Mouse (Mus musculus): ENCODE data around the gene Camta1.
A peak's percentile ranks its signal among the peaks of the same experiment; 100 is the strongest.

The Camta1 gene

GRCm38 (mm10) chr4:151520103-151520502 is 341.6 kb downstream of the Camta1 start:
- DNase-seq (ENCODE audit: low spot score): no peak

- no peak for DNase-seq (ENCODE audit: low spot score)
Measured at GRCm38 (mm10) chr4:151519011-151519410, 342.7 kb downstream of the Camta1 start.

DNA sequence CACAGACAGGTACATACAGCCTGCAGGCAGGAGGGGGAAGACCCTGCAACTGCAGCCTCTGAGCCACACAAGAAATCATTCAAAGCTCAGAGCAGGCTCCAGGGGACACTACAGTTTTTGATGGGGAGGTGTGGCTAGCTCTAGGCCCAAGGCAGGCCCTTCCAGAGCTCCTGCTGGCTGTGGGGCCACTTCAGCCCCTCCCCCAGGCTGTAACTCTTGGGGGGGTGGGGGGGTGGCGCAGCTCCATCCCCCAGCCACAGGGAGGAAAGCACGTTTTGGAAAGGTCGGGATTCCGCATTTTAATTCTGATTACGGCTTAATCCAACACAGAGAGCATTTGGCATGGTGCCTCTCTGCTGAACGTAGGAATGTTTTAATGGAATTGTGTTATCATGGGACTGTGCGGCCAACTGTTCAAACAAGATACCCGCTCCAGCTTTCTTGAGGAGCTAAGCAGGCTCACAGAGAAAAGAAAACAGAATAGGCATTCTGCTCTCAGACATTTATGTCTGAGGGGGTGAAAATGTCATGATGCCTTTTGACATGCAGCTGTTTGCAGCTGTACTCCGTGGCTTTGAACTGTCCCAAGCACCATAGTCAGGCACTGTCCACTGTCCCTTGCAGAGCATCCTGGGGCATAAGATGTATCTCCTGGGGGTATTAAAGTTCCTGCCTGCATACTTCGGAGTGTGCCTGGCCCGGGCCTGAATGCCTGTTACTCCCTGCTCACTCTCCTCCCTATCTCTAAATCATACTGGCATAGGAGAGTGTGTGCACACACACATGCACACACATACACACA is 344.5 kb downstream of the Camta1 start:
- peak; percentile 11 for DNase-seq (ENCODE audit: low spot score)

GRCm38 (mm10) chr4:151515316-151515715 is 346.4 kb downstream of the Camta1 start:
- no peak for DNase-seq (ENCODE audit: low spot score)

DNA sequence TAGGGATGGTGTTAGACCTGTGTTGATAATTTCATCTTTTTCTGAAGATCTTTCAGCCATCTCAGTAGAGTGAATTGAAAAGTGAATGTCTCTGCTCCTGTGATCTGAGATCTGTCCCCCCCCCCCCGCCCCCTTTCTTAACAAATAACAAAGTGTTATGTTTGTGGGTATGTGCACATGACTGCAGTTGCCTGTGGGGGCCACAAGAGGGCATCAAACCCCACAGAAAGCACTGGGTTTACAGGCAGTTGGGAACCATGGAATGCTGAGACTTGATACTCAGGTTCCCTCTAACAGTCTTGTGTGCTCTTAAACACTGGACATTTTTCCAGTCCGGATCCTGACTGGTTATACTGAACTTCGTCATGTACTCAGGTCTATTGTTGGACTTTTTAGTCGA is 350.6 kb downstream of the Camta1 start:
- no peak for DNase-seq (ENCODE audit: low spot score)

- no peak for DNase-seq (ENCODE audit: low spot score)
Measured at GRCm38 (mm10) chr4:151510417-151510816, 351.3 kb downstream of the Camta1 start.

DNA sequence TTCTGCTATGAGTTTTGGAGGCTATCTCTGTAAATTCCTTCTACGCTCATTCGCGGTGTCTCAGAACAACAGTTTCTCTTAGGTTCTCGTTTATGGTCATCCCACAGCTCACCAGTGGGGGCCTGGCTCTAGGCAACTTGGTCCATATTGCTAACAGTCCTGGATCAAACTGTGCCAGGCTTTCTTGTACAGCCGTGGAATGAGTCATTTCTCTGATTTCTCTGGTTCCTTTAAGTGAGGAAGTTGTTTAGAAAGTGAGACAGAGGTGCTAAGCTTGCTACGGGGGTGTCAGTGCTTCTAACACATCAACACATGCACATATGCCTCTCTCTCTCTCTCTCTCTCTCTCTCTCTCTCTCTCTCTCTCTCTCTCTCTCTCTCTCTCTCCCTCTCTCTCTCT is 355.0 kb downstream of the Camta1 start:
- DNase-seq (ENCODE audit: low spot score): no peak

DNA sequence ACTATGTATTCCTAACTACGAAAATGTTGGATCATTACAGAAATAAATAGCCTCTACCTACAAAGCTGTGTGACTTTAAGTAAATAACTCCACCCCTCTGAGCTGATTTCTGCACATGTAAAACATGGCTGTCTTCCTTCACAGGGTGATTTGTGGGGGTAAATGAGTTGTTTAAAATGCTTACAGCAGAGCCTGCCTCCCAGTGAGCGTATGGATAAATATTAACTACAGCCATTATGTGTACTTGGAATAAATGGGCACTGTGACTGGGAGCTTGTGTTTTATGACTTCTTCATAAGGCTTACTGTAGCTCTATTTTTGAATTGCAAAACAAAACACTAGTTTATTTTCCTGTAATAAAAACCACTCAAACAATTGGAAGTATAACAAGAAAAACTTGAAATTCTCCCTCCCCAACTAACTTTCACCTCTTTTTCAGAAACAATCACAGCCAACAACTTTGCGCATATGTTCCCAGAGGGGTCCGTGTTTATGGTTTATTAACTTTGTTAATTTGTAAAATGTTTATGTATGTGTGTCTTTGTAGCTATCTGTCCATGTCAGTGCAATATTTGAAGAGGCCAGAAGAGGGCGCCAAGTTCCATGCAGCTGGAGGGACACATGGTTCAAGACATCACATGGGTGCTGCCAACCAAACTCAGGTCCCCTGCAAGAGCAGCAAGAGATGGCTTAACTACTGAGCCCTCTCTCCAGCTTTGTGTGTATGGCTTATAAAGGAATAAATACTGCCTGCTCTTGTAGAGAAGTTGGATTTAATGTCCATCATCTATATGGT is 363.0 kb downstream of the Camta1 start:
- no peak for DNase-seq (ENCODE audit: low spot score)

GRCm38 (mm10) chr4:151496581-151496980 is 365.1 kb downstream of the Camta1 start:
- no peak for DNase-seq (ENCODE audit: low spot score)

- no peak for DNase-seq (ENCODE audit: low spot score)
Measured at GRCm38 (mm10) chr4:151495276-151495882, 366.3 kb downstream of the Camta1 start.

- DNase-seq (ENCODE audit: low spot score): no peak
Measured at GRCm38 (mm10) chr4:151492786-151493185, 368.9 kb downstream of the Camta1 start.

DNA sequence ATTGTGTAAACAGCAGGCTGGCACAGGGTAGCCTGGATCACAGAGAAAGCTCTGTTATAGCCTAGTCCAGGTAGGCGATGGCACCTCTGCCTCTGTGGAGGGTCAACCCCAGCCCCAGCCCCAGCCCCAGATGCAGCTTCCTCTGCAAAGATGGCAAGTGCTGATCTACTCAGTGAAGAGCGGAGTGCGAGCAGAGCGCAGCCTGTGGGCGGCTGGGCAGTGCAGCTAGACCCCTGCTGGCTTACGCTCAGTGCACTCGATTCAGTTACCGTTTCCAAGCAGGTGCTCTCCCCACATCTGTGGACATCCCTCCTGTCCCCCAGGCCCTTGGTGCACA is 377.7 kb downstream of the Camta1 start:
- DNase-seq (ENCODE audit: low spot score): no peak

DNA sequence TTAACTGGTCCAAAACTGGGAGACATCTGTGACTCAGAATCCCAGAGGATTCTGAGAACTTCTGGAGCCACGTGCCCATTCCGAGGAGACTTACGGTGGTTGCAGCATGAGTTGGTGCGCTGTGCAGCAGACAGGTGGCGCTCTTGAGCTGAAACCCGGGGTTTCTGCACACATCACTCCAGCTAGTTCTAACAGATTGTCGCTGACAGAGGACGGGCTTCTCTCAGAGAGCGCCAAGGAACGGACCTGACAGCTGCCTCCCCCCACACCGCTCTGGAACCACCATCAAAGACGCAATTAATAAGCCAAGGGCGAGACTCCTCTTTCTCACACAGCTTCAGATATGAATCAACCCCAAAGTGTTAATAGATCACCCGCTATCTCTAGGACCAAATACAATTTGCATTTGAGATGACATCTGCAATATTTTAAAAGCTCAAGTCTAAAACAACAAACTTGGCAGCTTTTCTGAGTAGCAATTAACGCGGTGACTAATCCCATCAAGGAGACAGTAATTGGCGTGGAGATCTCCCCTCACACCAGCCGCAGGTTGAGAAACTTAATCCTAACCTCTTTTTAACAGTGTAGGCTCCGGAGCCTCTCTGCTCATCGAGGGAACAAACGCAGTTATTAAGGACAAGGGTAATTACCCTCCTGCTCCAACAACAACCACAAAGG is 378.2 kb downstream of the Camta1 start:
- peak; percentile 54 for DNase-seq (ENCODE audit: low spot score)

GRCm38 (mm10) chr4:151480928-151481327 is 380.7 kb downstream of the Camta1 start:
- DNase-seq (ENCODE audit: low spot score): no peak

GRCm38 (mm10) chr4:151477950-151478349 is 383.7 kb downstream of the Camta1 start:
- no peak for DNase-seq (ENCODE audit: low spot score)

DNA sequence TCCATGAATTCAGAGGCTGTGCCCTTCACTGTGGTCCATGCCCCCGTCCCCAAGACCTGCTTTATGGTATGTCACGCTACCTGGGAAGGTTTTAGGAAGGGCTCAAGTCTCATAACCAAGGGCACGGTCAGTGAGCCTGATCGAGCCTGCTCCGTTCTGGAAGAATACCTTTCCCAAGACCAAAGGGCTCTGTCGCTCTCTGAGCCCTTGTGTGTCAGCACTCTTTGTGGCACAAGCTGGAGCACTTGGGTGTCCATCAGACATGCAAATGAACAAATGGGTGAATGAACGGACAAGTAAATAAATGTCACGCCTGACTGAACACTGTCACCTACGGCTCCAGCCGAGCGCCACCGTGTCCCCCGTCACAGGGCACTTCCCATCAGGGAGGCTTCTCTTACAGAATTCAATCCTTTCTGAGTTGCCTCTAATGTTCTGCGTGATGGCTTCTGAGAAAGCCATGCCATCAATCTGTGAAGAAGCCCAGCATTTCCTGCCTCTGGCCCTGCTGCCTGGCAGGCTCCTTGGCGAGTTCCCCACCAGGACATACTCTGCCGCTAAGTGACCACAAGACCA is 386.7 kb downstream of the Camta1 start:
- DNase-seq (ENCODE audit: low spot score): no peak

DNA sequence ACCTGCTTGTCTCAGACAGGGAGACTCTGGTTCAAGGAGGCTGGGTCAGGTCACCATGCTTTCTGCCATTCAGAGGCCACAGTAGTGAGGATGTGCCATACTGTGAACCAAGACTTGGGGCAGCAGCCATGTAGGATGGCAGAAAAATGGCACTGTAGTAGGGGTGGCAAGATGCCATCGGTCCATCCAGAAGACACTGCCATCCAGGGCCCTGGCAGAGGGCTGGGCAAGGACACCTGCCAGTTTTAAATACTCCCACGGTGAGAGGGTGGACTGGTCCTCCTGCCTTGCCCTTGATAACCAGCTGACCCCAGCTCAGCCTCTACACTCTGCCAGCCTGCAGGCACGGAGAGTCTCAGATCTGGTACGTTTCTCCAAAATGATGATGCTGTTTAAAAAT is 389.8 kb downstream of the Camta1 start:
- no peak for DNase-seq (ENCODE audit: low spot score)

- no peak for DNase-seq (ENCODE audit: low spot score)
Measured at GRCm38 (mm10) chr4:151468381-151468780, 393.3 kb downstream of the Camta1 start.

DNA sequence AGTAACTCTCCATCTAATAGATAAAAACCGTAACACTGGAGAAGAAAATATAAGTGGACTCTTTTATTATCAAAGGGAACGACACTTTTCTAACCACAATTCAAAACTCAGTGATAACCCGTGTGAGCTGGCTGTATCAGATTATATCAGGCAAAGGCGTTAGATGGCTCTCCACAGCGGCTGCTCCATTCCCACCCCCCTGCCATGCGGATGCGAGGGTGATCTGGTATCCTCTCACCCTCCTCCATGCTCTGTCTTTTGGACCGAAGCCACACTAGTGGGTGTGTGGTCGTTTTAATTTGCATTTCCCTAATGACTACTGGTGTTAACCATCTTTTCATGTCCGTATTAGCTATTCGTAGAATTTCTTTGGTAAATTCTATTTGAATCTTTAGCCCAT is 403.0 kb downstream of the Camta1 start:
- no peak for DNase-seq (ENCODE audit: low spot score)

DNA sequence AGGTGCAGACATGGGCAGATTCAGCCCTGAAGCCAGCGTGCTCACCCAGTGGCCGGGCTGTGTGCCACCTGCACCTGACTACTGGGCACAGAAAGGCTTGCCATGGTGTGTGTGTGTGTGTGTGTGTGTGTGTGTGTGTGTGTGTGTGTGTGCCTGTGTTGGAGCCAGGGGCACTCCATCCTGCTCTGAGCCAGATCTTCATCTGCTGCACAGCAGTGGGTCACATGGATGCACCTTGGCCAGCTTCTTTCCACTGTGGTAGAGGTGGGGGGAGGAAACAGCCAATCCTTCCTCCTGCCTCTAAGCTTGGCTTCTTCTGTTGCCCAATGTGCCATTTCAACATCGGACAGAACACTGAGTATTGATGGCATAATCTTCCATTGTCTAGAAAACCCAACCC is 407.1 kb downstream of the Camta1 start:
- no peak for DNase-seq (ENCODE audit: low spot score)

- DNase-seq (ENCODE audit: low spot score): no peak
Measured at GRCm38 (mm10) chr4:151454065-151454464, 407.6 kb downstream of the Camta1 start.

DNA sequence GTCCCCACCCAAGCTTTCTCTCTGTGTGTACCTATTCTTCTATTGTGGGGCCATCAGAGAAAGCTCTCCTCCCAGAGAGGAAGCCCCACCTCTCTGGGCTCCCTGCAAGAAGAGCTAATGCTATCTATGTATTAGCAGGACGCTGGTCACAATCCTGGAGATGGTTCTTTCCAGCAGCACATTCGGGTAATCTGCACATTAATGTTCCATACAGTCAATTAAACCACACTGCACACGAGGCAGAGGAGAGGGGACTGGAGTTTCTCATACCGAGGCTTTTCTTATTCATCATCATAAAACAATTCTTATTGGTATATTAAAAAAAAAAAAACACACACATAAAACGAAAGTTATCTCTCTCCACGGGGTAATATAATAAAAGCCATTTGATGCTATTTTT is 409.8 kb downstream of the Camta1 start:
- DNase-seq (ENCODE audit: low spot score): no peak
